Mouse (Mus musculus): ENCODE measurements around the gene Olfr683.

DNA sequence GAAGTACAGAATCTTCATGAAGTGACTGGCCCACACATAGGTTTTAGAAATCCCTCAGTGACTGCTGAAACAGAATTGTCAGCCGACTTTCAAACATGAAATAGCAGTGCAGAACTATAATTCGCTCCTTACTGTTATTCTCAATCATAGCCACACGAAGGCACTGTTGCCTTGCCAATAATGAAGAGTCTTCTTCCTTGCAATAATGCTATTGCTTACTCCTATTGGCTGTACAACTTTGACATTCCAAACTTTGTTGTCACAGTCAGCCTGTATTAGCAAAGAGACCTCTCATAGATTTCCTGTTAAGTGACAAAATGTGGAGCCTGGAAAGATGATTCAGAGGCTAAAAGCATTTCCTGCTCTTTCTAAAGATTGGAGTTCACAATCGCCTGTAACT lies 24.0 kb upstream of the Olfr683 start:
- TF ChIP-seq EP300 (IDR thresholded peaks at IDR 0.05; ENCODE audit: insufficient read depth, low read depth, low read length): no peak
- no peak for TF ChIP-seq POLR2A (IDR thresholded peaks at IDR 0.05; ENCODE audit: insufficient read depth, low read length)
- no peak for TF ChIP-seq CTCF (IDR thresholded peaks at IDR 0.05; ENCODE audit: low read depth, low read length)
